Comparison of ENCODE assay signal across 8 mouse cellular contexts in the genomic region with DNA sequence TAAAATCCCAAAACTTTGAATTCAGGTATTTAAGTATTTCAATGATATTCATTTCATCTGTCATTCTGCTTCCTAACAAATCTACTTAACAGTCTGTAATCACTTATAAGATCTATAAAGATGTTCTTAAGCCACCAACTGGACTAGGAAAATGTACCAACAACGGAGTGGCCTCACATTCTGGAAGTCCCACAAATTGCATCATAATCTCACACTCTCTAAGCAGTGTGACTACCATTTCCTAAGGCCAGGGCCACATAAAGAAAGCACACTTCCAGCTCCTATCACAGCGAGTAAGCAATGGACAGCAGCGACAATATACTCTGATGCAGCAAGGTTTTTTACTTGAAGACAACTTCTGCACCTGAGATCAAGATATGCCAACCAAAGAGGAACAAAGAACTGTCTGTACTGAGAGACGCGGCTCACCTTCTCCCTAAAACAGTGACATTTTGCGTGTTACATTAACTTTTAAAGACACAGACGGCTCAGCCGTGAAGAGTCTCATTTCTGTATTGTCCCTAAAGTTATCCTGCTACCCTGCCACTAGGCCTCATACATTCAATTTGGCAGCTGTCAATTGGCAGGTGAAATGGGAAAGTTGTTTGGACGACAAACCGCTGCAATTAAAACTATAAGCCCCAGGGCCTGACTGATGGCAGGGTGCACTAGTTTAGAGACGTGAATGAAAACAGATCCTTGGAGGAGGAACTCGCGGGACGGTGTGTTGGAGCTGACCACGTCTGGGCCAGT. TPM values are rescaled to one million over a fixed set of nuclear protein-coding genes. Genes with fewer than 3 reads are reported as not detected.
A peak's percentile ranks its signal among the peaks of the same experiment; 100 is the strongest.
DNase-seq lines count a peak whose midpoint lies in the region; ATAC-seq and TF ChIP-seq lines count a peak whose summit lies in the region.

No protein-coding gene starts in this region.

- WGBS in hindbrain, embryonic 15.5 days, result 32% methylated on average over 15 of the region's 15 CpGs
- 28% methylated on average over 15 of the region's 15 CpGs for WGBS in midbrain, embryonic 15.5 days

- TF ChIP-seq CTCF in left cerebral cortex, adult 2 months (IDR thresholded peaks at IDR 0.05), result no peak

- peaks cover 19% of the 10 kb centered on the region for H3K4me1 ChIP-seq in hindbrain, embryonic 15.5 days (replicated peaks)
- H3K4me1 ChIP-seq in midbrain, embryonic 15.5 days, result peaks cover 21% of the 10 kb centered on the region

- peaks cover 16% of the 10 kb centered on the region for H3K36me3 ChIP-seq in hindbrain, embryonic 15.5 days
- peaks cover 8% of the 10 kb centered on the region for H3K36me3 ChIP-seq in midbrain, embryonic 15.5 days (replicated peaks)

- no peak for DNase-seq in left cerebral cortex, adult 2 months (ENCODE audit: extremely low spot score in 1 of 2, low spot score in 2 of 2)
- DNase-seq in left cerebral cortex, postnatal 10 days (ENCODE audit: extremely low spot score in 1 of 2, low spot score in 2 of 2), result no peak
- peak; percentile 22 for DNase-seq in c-Kit-positive CD71-positive TER-119-positive erythroid progenitor cells, embryonic 14.5 days (ENCODE audit: low spot score)
- no peak for DNase-seq in cerebellum, postnatal 25 days
- no peak for DNase-seq in left cerebral cortex, adult 18-20 months (ENCODE audit: low spot score in 2 of 2)

- no peak for ATAC-seq in hindbrain, embryonic 15.5 days (ENCODE audit: low FRiP score, low read depth)
- ATAC-seq in midbrain, embryonic 15.5 days (replicated peaks), result no peak
- no peak for ATAC-seq in CD4-positive, CD25-positive, alpha-beta regulatory T cell, adult 4 months

- H3K27ac ChIP-seq in left cerebral cortex, adult 2 months, result peak overlapping the region; percentile 92
- no peak overlapping the region for H3K27ac ChIP-seq in hindbrain, embryonic 15.5 days (replicated peaks)
- H3K27ac ChIP-seq in midbrain, embryonic 15.5 days, result no peak overlapping the region

- peak overlapping the region; percentile 97 for H3K4me3 ChIP-seq in left cerebral cortex, adult 2 months
- peak overlapping the region; percentile 88 for H3K4me3 ChIP-seq in hindbrain, embryonic 15.5 days
- peak overlapping the region; percentile 74 for H3K4me3 ChIP-seq in midbrain, embryonic 15.5 days

- H3K27me3 ChIP-seq in hindbrain, embryonic 15.5 days, result no peaks in the 10 kb centered on the region
- H3K27me3 ChIP-seq in midbrain, embryonic 15.5 days (replicated peaks), result no peaks in the 10 kb centered on the region

- H3K9me3 ChIP-seq in hindbrain, embryonic 15.5 days, result no peaks in the 10 kb centered on the region
- H3K9me3 ChIP-seq in midbrain, embryonic 15.5 days, result no peaks in the 10 kb centered on the region

- H3K4me2 ChIP-seq in hindbrain, embryonic 15.5 days, result peak overlapping the region; percentile 90
- peak overlapping the region; percentile 73 for H3K4me2 ChIP-seq in midbrain, embryonic 15.5 days

- peak overlapping the region; percentile 95 for H3K9ac ChIP-seq in hindbrain, embryonic 15.5 days
- peak overlapping the region; percentile 87 for H3K9ac ChIP-seq in midbrain, embryonic 15.5 days

- intact Hi-C loops in left cerebral cortex, adult 2 months (cut with DNase I), result no loop called here
- intact Hi-C loops in left cerebral cortex, postnatal 10 days (cut with DNase I), result no loop called here

RNA-seq across cellular contexts. Expression of a gene that starts 0.9 kb away (rescaled TPM):
- 100 to 1,000 TPM in 1 of 2 experiments, 10 to 100 TPM in 1; 96.5 to 112 TPM for total RNA-seq in left cerebral cortex, adult 2 months (2021)
- total RNA-seq in left cerebral cortex, postnatal 10 days (2021), result 100 to 1,000 TPM; 111 to 119 TPM
- polyA plus RNA-seq in hindbrain, embryonic 15.5 days (2015; fragmentation: Nextera tagmentation; extraction: Ambion mirVana), result 112 and 119 TPM in 2 replicates
- 105 and 116 TPM in 2 replicates for polyA plus RNA-seq in midbrain, embryonic 15.5 days (2015; fragmentation: Nextera tagmentation; extraction: Ambion mirVana)
- 100 to 1,000 TPM; 106 to 108 TPM for total RNA-seq in left cerebral cortex, adult 18-20 months (2021)
- 100 to 1,000 TPM in 1 of 2 experiments, 10 to 100 TPM in 1; 92.4 to 102 TPM for polyA plus RNA-seq in CD4-positive, CD25-positive, alpha-beta regulatory T cell, adult 4 months (2017; shearing (Covaris generic))

RNA-seq across cellular contexts. Expression of a gene that starts 40.3 kb away (rescaled TPM):
- under 1 TPM in 1 of 2 experiments, not detected in 1; 0.38 TPM for total RNA-seq in left cerebral cortex, adult 2 months (2021)
- under 1 TPM; 0.11 to 0.20 TPM for total RNA-seq in left cerebral cortex, postnatal 10 days (2021)
- polyA plus RNA-seq in hindbrain, embryonic 15.5 days (2015; fragmentation: Nextera tagmentation; extraction: Ambion mirVana), result 0.10 TPM in 1 of 2 replicates, not detected in the other
- 0.09 TPM in 1 of 2 replicates, not detected in the other for polyA plus RNA-seq in midbrain, embryonic 15.5 days (2015; fragmentation: Nextera tagmentation; extraction: Ambion mirVana)
- under 1 TPM in 1 of 2 experiments, not detected in 1; 0.30 TPM for total RNA-seq in left cerebral cortex, adult 18-20 months (2021)
- not detected for polyA plus RNA-seq in CD4-positive, CD25-positive, alpha-beta regulatory T cell, adult 4 months (2017; shearing (Covaris generic))
